Mouse (Mus musculus) forebrain, embryonic 12.5 days (tissue): ENCODE results near the gene Olfr1033. TPM values are rescaled to one million over a fixed set of nuclear protein-coding genes. Genes with fewer than 3 reads are reported as not detected.
"Not testable (repeated sequence)": the region's sequence is repeated elsewhere in the genome, so short reads cannot be mapped to it uniquely, and the experiment has no call there.

ENCODE experiments used
- ATAC-seq: fragments of 200-750 bp; cut with Nextera tagmentation; 2 replicates; pipeline ENCODE4 v1.8.0; 2017; ENCODE audit warnings: moderate TSS enrichment; ENCODE audit not compliant: low FRiP score
- H3K27ac ChIP-seq: fragments of 300-500 bp; sonication (generic); 2 replicates; pipeline ENCODE4 v1.5.1; 2016; ENCODE audit warnings: mild to moderate bottlenecking
- H3K27me3 ChIP-seq: fragments of 300-500 bp; sonication (generic); 2 replicates; pipeline ENCODE4 v1.6.1; 2016; ENCODE audit warnings: mild to moderate bottlenecking
- H3K36me3 ChIP-seq: fragments of 300-500 bp; sonication (generic); replicated peaks from 2 replicates; pipeline ENCODE4 v1.6.1; 2016; ENCODE audit warnings: mild to moderate bottlenecking
- H3K4me1 ChIP-seq: fragments of 300-500 bp; sonication (generic); 2 replicates; pipeline ENCODE4 v1.6.1; 2016
- H3K4me2 ChIP-seq: fragments of 300-500 bp; sonication (generic); 2 replicates; pipeline ENCODE4 v1.6.1; 2016; ENCODE audit warnings: mild to moderate bottlenecking, moderate library complexity
- H3K4me3 ChIP-seq: fragments of 300-500 bp; sonication (generic); replicated peaks from 2 replicates; pipeline ENCODE4 v1.5.1; 2016; ENCODE audit warnings: mild to moderate bottlenecking
- H3K9ac ChIP-seq: fragments of 300-500 bp; sonication (generic); 2 replicates; pipeline ENCODE4 v1.6.1; 2016; ENCODE audit warnings: mild to moderate bottlenecking
- H3K9me3 ChIP-seq: fragments of 300-500 bp; sonication (generic); 2 replicates; pipeline ENCODE4 v1.6.1; 2016
- WGBS: fragments of 180-500 bp; shearing (Covaris S2); methylation state at CpG from one replicate; pipeline ENCODE4 v1.1.7; 2016; 5-methylcytosine and 5-hydroxymethylcytosine counted together
- polyA plus RNA-seq: library from polyadenylated mRNA; unstranded; fragments of >200 nt; fragmentation: Nextera tagmentation; extraction: Ambion mirVana; gene quantifications from 2 replicates; pipeline ENCODE4 v1.2.1, GENCODE M21; 2016

Gene Olfr1033
- not detected in 2 replicates for polyA plus RNA-seq

- not testable (repeated sequence) for ATAC-seq
- peak within 1 kb of the TSS; percentile 29 for H3K4me3 ChIP-seq
These were observed at the start of gene Olfr1033 for GRCm38 (mm10) chr2:86020406-86020805. TSS of gene Olfr1033 (plus strand) at chr2:86020633.

GRCm38 (mm10) chr2:85973595-85973994 lies 46.8 kb upstream of the Olfr1033 start, which contains the start of gene Olfr1029:
TSS of gene Olfr1029 (plus strand) at chr2:85973895.
- ATAC-seq, result no peak
- no peak within 1 kb of the TSS for H3K4me3 ChIP-seq
- no peak within 1 kb of the TSS for H3K9ac ChIP-seq
- H3K4me2 ChIP-seq, result no peak within 1 kb of the TSS
- H3K9me3 ChIP-seq, result no peaks in the 10 kb centered on the region
- no peaks in the 10 kb centered on the region for H3K27me3 ChIP-seq
- H3K4me1 ChIP-seq, result no peaks in the 10 kb centered on the region
- H3K27ac ChIP-seq, result no peak within 1 kb of the TSS
- H3K36me3 ChIP-seq, result no peaks in the 10 kb centered on the region
- 90% methylated on average over 2 of the region's 2 CpGs for WGBS

More at GRCm38 (mm10) chr2:86020406-86020805, at the start of gene Olfr1033:
- H3K4me2 ChIP-seq, result peak within 1 kb of the TSS; percentile 47
- not testable (repeated sequence) for H3K9ac ChIP-seq, H3K27me3 ChIP-seq, H3K9me3 ChIP-seq, H3K27ac ChIP-seq, H3K36me3 ChIP-seq, H3K4me1 ChIP-seq
- 13% methylated on average over 11 of the region's 11 CpGs for WGBS

DNA sequence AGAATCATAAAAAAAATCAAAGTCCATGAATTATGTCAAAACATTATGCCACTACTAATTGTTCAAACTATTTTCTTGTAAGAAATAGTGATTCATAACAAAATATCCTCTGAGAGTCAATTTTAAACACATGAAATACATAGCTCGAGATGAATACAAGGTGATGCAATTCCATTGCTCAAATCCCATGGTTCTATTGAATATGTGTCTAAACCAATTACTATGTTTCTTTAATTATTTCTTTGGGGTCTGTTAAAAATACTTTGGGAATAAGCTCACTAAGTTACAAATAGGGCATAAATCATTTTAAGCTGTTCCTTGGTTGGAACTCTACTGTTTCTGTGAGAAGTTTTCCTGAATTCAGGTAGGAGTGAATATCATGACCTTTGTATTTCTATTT lies 41.5 kb upstream of the Olfr1033 start, which contains the start of gene Olfr1030:
Gene Olfr1030, plus strand, starts transcription at position 301 of the 400 bp plus-strand sequence.
- WGBS, result 92% methylated on average over 1 of the region's 1 CpGs
- Histone ChIP-seq H3K4me3 (no peak within 1 kb of the TSS), H3K36me3 (no peaks in the 10 kb centered on the region), H3K27ac (no peak within 1 kb of the TSS), H3K9ac (no peak within 1 kb of the TSS), H3K9me3 (no peaks in the 10 kb centered on the region), H3K4me1 (no peaks in the 10 kb centered on the region), H3K4me2 (no peak within 1 kb of the TSS), H3K27me3 (no peaks in the 10 kb centered on the region)
- ATAC-seq, result no peak

GRCm38 (mm10) chr2:85990004-85990403 lies 30.4 kb upstream of the Olfr1033 start, which contains the start of gene Olfr1031:
TSS of gene Olfr1031 (plus strand) at chr2:85990304.
- Histone ChIP-seq H3K9me3 (no peaks in the 10 kb centered on the region), H3K27me3 (no peaks in the 10 kb centered on the region), H3K4me3 (no peak within 1 kb of the TSS), H3K36me3 (no peaks in the 10 kb centered on the region), H3K4me2 (no peak within 1 kb of the TSS), H3K27ac (no peak within 1 kb of the TSS), H3K9ac (no peak within 1 kb of the TSS), H3K4me1 (no peaks in the 10 kb centered on the region)
- ATAC-seq, result no peak
- WGBS, result 62% methylated on average over 3 of the region's 3 CpGs

GRCm38 (mm10) chr2:86005240-86005639 lies 15.2 kb upstream of the Olfr1033 start, which contains the start of gene Olfr1032:
TSS of gene Olfr1032 (plus strand) at chr2:86005540.
- no peaks in the 10 kb centered on the region for H3K36me3 ChIP-seq
- no peak within 1 kb of the TSS for H3K27ac ChIP-seq
- no peaks in the 10 kb centered on the region for H3K4me1 ChIP-seq
- H3K4me2 ChIP-seq, result no peak within 1 kb of the TSS
- no peaks in the 10 kb centered on the region for H3K9me3 ChIP-seq
- no peak within 1 kb of the TSS for H3K4me3 ChIP-seq
- no peaks in the 10 kb centered on the region for H3K27me3 ChIP-seq
- 87% methylated on average over 7 of the region's 7 CpGs for WGBS
- no peak within 1 kb of the TSS for H3K9ac ChIP-seq
- no peak for ATAC-seq

- 88% methylated on average over 6 of the region's 9 CpGs for WGBS
- H3K36me3 ChIP-seq, H3K9ac ChIP-seq, H3K4me3 ChIP-seq, H3K9me3 ChIP-seq, ATAC-seq, H3K27ac ChIP-seq, H3K27me3 ChIP-seq, H3K4me1 ChIP-seq, H3K4me2 ChIP-seq: not testable (repeated sequence)
These were observed 1.1 kb downstream of the Olfr1033 start for GRCm38 (mm10) chr2:86021518-86021917.

DNA sequence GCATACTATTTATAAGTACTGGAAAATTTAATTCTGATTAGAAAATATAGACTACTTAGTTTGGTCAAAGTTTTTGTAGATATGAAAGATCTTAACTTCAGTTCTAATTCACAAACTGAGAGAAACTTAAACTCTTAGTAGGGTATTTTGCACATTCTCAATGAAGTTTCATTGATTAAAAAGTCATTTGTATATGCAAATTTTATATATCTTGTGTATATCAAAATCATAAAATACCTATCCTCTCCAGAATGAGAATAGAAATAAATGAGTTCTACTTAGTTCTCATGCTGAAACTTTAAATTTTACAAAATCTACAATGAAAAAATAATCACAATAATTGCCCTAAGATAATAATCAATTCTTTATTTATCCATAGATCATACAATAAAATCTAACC lies 25.1 kb downstream of the Olfr1033 start, which contains the start of gene Olfr1034:
Gene Olfr1034, plus strand, starts transcription at position 301 of the 400 bp plus-strand sequence.
- no peaks in the 10 kb centered on the region for H3K9me3 ChIP-seq
- no peak for ATAC-seq
- H3K27me3 ChIP-seq, result no peaks in the 10 kb centered on the region
- no peak within 1 kb of the TSS for H3K4me3 ChIP-seq
- no peaks in the 10 kb centered on the region for H3K4me1 ChIP-seq
- H3K4me2 ChIP-seq, result no peak within 1 kb of the TSS
- H3K27ac ChIP-seq, result no peak within 1 kb of the TSS
- H3K9ac ChIP-seq, result no peak within 1 kb of the TSS
- H3K36me3 ChIP-seq, result no peaks in the 10 kb centered on the region

- H3K4me2 ChIP-seq, ATAC-seq, H3K36me3 ChIP-seq, H3K4me3 ChIP-seq, H3K9me3 ChIP-seq, H3K9ac ChIP-seq, H3K27me3 ChIP-seq, H3K4me1 ChIP-seq, H3K27ac ChIP-seq: not testable (repeated sequence)
These were observed 30.3 kb downstream of the Olfr1033 start for GRCm38 (mm10) chr2:86050777-86051176.

GRCm38 (mm10) chr2:86063766-86064165 lies 43.3 kb downstream of the Olfr1033 start:
- not testable (repeated sequence) for H3K27ac ChIP-seq, H3K4me1 ChIP-seq, H3K4me2 ChIP-seq, H3K9me3 ChIP-seq, ATAC-seq, H3K9ac ChIP-seq, H3K27me3 ChIP-seq, H3K36me3 ChIP-seq, H3K4me3 ChIP-seq
- WGBS, result 99% methylated on average over 2 of the region's 2 CpGs

- no peaks in the 10 kb centered on the region for H3K9me3 ChIP-seq
- no peak overlapping the region for H3K4me3 ChIP-seq
- H3K9ac ChIP-seq, result no peak overlapping the region
- WGBS, result 93% methylated on average over 8 of the region's 8 CpGs
- no peak overlapping the region for H3K4me2 ChIP-seq
- H3K4me1 ChIP-seq, result no peaks in the 10 kb centered on the region
- H3K27ac ChIP-seq, result no peak overlapping the region
- no peaks in the 10 kb centered on the region for H3K27me3 ChIP-seq
- no peaks in the 10 kb centered on the region for H3K36me3 ChIP-seq
- no peak for ATAC-seq
These were observed 49.8 kb downstream of the Olfr1033 start for GRCm38 (mm10) chr2:86070189-86070588.

- H3K9me3 ChIP-seq, H3K4me2 ChIP-seq, H3K36me3 ChIP-seq, H3K9ac ChIP-seq, H3K27ac ChIP-seq, H3K4me3 ChIP-seq, H3K4me1 ChIP-seq, ATAC-seq, H3K27me3 ChIP-seq: not testable (repeated sequence)
These were observed 53.3 kb downstream of the Olfr1033 start, which contains the start of gene Olfr1036 for GRCm38 (mm10) chr2:86073692-86074091. TSS of gene Olfr1036 (plus strand) at chr2:86073992.

DNA sequence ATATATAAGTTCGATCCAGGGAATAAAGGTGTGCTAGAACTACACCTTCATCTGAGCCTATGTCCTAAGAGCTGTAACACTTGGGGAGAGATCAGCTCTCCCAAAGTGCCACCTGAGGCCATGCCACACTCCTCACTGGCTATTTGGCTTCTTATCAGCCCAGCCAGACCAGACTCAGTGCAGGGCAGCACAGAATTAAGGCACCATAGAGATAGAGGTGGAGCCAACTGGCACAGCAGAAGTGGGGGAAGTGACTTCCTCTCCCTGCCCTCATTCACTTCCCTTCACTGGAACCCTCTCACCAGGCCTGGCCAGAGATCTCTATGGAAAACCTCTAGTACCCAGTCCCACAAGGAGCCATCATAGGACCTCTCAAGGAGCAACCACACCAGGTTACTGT lies 60.0 kb downstream of the Olfr1033 start:
- H3K4me1 ChIP-seq, H3K36me3 ChIP-seq: not testable (repeated sequence)

GRCm38 (mm10) chr2:86087285-86087684 lies 66.9 kb downstream of the Olfr1033 start, which contains the start of gene Olfr1037:
TSS of gene Olfr1037 (minus strand) at chr2:86087385.
- Histone ChIP-seq H3K27ac (no peak within 1 kb of the TSS), H3K4me2 (no peak within 1 kb of the TSS), H3K4me1 (no peaks in the 10 kb centered on the region), H3K9ac (no peak within 1 kb of the TSS), H3K27me3 (no peaks in the 10 kb centered on the region), H3K4me3 (no peak within 1 kb of the TSS), H3K9me3 (no peaks in the 10 kb centered on the region), H3K36me3 (no peaks in the 10 kb centered on the region)
- 91% methylated on average over 2 of the region's 2 CpGs for WGBS
- no peak for ATAC-seq

More for the DNA sequence above, 60.0 kb downstream of the Olfr1033 start:
- not testable (repeated sequence) for H3K4me2 ChIP-seq, H3K9ac ChIP-seq, H3K27ac ChIP-seq, H3K4me3 ChIP-seq, ATAC-seq, H3K27me3 ChIP-seq, H3K9me3 ChIP-seq
- WGBS, result 81% methylated on average over 1 of the region's 1 CpGs
